Mouse (Mus musculus): ENCODE results near the gene Cbl. TPM values are rescaled to one million over a fixed set of nuclear protein-coding genes. Genes with fewer than 3 reads are reported as not detected.
"Not testable (repeated sequence)": the region's sequence is repeated elsewhere in the genome, so short reads cannot be mapped to it uniquely, and the experiment has no call there.

Cbl gene
- polyA plus RNA-seq, 1 experiment from 2014 or later: 18.3 TPM

DNA sequence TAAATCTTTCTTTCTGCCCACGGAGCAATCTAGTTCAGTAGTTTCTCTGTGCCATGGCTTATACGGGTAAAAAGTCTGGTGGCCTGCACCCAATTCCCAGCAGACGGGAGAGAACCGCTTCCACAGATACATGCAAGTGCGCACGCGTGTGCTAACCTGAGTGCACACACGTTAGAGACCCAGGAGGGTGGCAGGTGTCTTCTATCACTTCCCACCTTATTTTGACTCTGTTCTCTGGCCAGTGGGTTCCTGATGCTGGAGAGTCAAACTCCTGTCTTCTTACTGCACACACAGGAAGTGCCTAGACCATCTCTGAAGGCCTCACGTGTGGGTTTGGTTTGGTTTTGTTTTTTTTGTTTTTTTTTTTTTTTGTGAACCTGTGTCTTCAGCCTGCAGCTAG, 118.2 kb downstream of the Cbl start:
- H3K4me3 ChIP-seq: no peak overlapping the region
- peaks cover 13% of the 10 kb centered on the region for H3K4me1 ChIP-seq (replicated peaks)
- 83% methylated on average over 9 of the region's 9 CpGs for WGBS
- no peak overlapping the region; the same call in 1 of the 2 replicates for H3K9ac ChIP-seq
- no peaks in the 10 kb centered on the region for H3K9me3 ChIP-seq (replicated peaks)
- H3K36me3 ChIP-seq: no peaks in the 10 kb centered on the region
- no peak overlapping the region for H3K27ac ChIP-seq (ENCODE audit: poor library complexity, severe bottlenecking)
- ATAC-seq (ENCODE audit: insufficient number of reproducible peaks, low FRiP score): no peak
- H3K27me3 ChIP-seq (replicated peaks): no peaks in the 10 kb centered on the region
- H3K4me2 ChIP-seq: no peak overlapping the region

DNA sequence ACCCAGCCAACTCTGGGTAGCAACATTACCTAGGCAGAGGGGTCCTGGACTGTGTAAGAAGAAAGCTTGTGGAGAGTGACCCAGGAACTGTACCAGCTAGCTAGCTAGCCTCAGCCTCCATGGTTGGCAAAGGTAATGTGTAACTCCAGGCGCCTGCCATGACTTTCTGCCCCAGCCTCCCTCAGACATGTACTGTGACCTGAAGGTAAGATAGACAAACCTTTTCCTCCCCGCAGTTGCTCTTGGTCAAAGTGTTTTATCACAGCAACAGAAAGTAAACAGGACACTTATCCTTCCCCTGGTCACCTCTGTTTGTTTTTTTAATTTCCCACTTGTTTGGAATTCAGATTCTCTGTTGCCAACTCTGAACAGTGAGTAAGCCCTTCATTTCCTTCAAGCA, 119.4 kb downstream of the Cbl start:
- Histone ChIP-seq H3K36me3 (no peaks in the 10 kb centered on the region), H3K4me1 (replicated peaks) (peaks cover 25% of the 10 kb centered on the region), H3K9me3 (replicated peaks) (no peaks in the 10 kb centered on the region), H3K9ac (no peak overlapping the region), H3K4me3 (no peak overlapping the region), H3K4me2 (no peak overlapping the region), H3K27me3 (replicated peaks) (no peaks in the 10 kb centered on the region), H3K27ac (ENCODE audit: poor library complexity, severe bottlenecking) (no peak overlapping the region)
- no peak for ATAC-seq (ENCODE audit: insufficient number of reproducible peaks, low FRiP score)
- 76% methylated on average over 2 of the region's 2 CpGs for WGBS

GRCm38 (mm10) chr9:44113105-44113789, 120.6 kb downstream of the Cbl start, which contains the start of the genes Gm49380 and Rnf26:
Gm49380 (minus strand) TSS chr9:44113500.
Rnf26 (minus strand) TSS chr9:44113517.
- peak; percentile 95 for ATAC-seq (ENCODE audit: insufficient number of reproducible peaks, low FRiP score)
- Histone ChIP-seq H3K4me2 (peak within 1 kb of the TSS; percentile 73), H3K9me3 (replicated peaks) (no peaks in the 10 kb centered on the region), H3K9ac (peak within 1 kb of the TSS; percentile 98), H3K4me3 (peak within 1 kb of the TSS; percentile 92), H3K27ac (ENCODE audit: poor library complexity, severe bottlenecking) (peak within 1 kb of the TSS; percentile 80), H3K4me1 (replicated peaks) (peaks cover 37% of the 10 kb centered on the region), H3K27me3 (replicated peaks) (no peaks in the 10 kb centered on the region), H3K36me3 (peaks cover 4% of the 10 kb centered on the region)
- WGBS: under 1% methylated on average over 49 of the region's 51 CpGs

DNA sequence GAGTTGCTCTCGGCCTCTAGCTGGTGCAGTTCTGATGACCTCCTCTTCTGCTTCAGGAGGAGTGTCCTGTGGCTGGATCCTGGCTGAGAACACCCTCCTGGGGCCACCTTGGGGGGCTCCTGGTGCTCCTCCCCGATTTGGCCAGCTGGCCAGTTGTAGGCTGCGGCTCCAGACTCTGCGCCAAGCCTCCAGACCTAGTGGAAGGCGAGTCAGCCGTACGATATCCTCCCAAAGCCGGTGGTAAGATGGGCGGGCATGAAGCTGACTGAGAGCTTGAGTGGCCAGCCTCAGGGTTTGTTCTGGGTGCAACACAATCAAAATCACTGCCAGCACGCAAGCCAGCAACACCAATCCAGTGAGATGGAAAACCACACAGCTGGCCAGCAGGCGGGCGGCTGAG, 121.9 kb downstream of the Cbl start:
- ATAC-seq (ENCODE audit: insufficient number of reproducible peaks, low FRiP score); H3K9me3 ChIP-seq (replicated peaks); H3K36me3 ChIP-seq; H3K27ac ChIP-seq (ENCODE audit: poor library complexity, severe bottlenecking); H3K27me3 ChIP-seq (replicated peaks): not testable (repeated sequence)
- Histone ChIP-seq H3K4me1 (replicated peaks) (peaks cover 50% of the 10 kb centered on the region), H3K4me3 (peak overlapping the region; percentile 92), H3K4me2 (peak overlapping the region; percentile 73), H3K9ac (peak overlapping the region; percentile 98)
- whole genome bisulfite sequencing: 69% methylated on average over 10 of the region's 12 CpGs

DNA sequence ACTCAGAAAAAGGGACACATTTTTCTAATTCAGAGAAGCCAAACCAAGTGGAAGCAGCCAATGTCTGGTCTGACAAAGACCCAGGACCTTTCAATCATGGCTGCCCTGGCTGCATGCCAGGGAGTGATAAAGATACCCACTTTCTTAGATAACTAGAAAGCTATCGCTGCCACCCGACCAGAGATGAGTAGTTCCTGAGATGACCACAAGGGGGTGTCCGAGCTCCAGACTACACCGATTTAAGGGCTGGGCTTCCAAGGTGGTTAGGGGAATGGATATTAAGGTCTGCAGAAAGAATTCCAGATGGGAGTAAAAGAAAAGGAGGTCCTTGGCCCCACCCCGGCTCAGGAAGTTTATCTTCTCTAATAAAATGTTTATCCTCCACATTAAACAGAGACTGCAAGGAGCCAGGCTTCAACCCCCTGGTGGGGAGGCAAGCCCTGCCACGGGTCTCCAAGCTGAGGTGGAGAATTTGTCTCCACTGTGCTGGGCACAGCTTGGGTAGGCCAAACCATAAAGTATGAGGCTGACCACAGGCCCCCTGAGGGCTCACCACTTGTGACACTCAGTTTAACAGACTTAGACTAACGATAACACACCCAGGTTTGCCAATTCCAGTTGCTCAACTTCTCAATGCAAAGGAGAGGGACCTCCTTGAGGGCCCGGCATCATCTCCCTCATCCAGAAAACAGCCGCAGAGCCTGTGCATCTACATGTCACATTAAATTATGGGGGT, 124.3 kb downstream of the Cbl start:
- H3K27me3 ChIP-seq (replicated peaks): no peaks in the 10 kb centered on the region
- peak overlapping the region; percentile 55; the same call in 1 of the 2 replicates for H3K9ac ChIP-seq
- no peak for ATAC-seq (ENCODE audit: insufficient number of reproducible peaks, low FRiP score)
- H3K27ac ChIP-seq (ENCODE audit: poor library complexity, severe bottlenecking): no peak overlapping the region
- H3K9me3 ChIP-seq (replicated peaks): no peaks in the 10 kb centered on the region
- H3K4me2 ChIP-seq: peak overlapping the region; percentile 56
- H3K36me3 ChIP-seq: peaks cover 11% of the 10 kb centered on the region
- 27% methylated on average over 9 of the region's 9 CpGs for WGBS
- H3K4me3 ChIP-seq: peak overlapping the region; percentile 27; the same call in 1 of the 2 replicates
- peaks cover 59% of the 10 kb centered on the region for H3K4me1 ChIP-seq (replicated peaks)

DNA sequence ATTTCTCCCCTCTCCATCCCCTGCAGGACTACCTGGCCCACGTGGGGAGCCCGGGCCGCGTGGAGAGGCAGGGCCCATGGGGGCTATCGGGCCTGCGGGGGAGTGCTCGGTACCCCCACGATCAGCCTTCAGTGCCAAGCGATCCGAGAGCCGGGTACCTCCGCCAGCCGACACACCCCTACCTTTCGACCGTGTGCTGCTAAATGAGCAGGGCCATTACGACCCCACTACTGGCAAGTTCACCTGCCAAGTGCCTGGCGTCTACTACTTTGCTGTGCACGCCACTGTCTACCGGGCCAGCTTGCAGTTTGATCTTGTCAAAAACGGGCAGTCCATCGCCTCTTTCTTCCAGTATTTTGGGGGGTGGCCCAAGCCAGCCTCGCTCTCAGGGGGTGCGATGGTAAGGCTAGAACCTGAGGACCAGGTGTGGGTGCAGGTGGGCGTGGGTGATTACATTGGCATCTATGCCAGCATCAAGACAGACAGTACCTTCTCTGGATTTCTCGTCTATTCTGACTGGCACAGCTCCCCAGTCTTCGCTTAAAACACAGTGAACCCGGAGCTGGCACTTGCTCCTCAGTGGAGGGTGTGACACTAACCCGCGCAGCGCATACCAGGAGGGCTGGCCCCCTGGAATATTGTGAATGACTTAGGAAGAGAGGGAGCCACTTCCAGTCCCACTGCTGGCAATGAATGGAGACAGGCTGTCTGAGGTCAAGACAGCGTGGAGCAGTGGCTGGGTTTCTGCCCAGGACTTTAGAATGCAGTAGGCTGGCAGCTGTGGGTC, 125.4 kb downstream of the Cbl start:
- Histone ChIP-seq H3K36me3 (peaks cover 11% of the 10 kb centered on the region), H3K4me1 (replicated peaks) (peaks cover 59% of the 10 kb centered on the region), H3K4me3 (no peak overlapping the region), H3K27me3 (replicated peaks) (no peaks in the 10 kb centered on the region), H3K4me2 (peak overlapping the region; percentile 56), H3K9me3 (replicated peaks) (no peaks in the 10 kb centered on the region), H3K27ac (ENCODE audit: poor library complexity, severe bottlenecking) (no peak overlapping the region; the same call in 1 of the 2 replicates), H3K9ac (peak overlapping the region; percentile 55)
- 78% methylated on average over 31 of the region's 31 CpGs for WGBS
- no peak for ATAC-seq (ENCODE audit: insufficient number of reproducible peaks, low FRiP score)

DNA sequence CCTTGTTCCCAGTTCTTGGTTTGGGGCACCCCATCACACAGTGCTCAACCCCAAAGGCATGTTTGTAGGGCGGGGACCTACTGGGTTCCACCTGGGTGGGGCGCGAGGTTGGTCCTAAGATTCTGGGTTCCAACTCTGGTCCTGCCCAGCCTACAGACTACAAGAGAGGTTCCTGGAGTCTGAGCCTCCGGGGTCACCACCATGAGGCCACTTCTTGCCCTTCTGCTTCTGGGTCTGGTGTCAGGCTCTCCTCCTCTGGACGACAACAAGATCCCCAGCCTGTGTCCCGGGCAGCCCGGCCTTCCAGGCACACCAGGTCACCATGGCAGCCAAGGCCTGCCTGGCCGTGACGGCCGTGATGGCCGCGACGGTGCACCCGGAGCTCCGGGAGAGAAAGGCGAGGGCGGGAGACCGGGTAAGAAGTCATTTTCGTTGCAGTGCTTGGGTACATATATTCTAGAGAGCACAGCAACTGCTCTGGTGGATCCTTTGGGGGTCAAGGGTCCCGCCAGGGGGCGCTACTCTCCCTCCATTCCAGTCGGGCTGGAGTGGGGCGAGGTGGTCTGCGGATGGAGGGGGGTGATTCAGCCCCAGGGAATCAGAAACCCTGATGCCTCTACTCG, 126.2 kb downstream of the Cbl start:
- Histone ChIP-seq H3K27me3 (replicated peaks) (no peaks in the 10 kb centered on the region), H3K4me1 (replicated peaks) (peaks cover 59% of the 10 kb centered on the region), H3K4me3 (no peak overlapping the region), H3K36me3 (peaks cover 11% of the 10 kb centered on the region), H3K9me3 (replicated peaks) (no peaks in the 10 kb centered on the region), H3K4me2 (peak overlapping the region; percentile 49), H3K9ac (peak overlapping the region; percentile 55), H3K27ac (ENCODE audit: poor library complexity, severe bottlenecking) (peak overlapping the region; percentile 46)
- no peak; the same call in 1 of the 2 replicates for ATAC-seq (ENCODE audit: insufficient number of reproducible peaks, low FRiP score)
- WGBS: 37% methylated on average over 25 of the region's 25 CpGs

- no peaks in the 10 kb centered on the region for H3K27me3 ChIP-seq (replicated peaks)
Observed at GRCm38 (mm10) chr9:44107110-44107509, 126.7 kb downstream of the Cbl start, which contains the start of gene C1qtnf5. C1qtnf5 (plus strand) TSS chr9:44107245.

DNA sequence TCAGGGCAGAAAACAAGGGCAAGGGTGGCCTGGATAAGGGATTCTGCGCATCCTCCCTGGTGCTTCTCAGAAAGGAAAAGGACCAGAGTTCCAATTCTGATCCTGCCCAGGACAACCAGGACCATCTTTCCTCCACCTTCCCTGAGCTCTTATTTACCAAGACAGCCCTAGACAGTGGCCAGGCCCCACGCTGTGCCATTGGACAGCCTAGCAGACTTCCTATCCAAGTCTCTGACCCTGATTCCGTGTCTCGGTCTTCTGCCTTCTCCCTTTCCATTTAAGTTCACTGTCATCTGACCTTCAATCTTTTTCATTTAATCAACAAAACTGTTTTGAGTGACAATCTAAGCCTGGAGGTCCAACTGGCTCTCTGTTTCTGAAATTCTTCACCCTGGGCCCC, 127.3 kb downstream of the Cbl start:
- H3K36me3 ChIP-seq: peaks cover 11% of the 10 kb centered on the region
- H3K9me3 ChIP-seq (replicated peaks): no peaks in the 10 kb centered on the region
- no peaks in the 10 kb centered on the region for H3K27me3 ChIP-seq (replicated peaks)
- 0 out of 2 replicates have a peak overlapping the region, but pooled peaks have one; percentile 2 for H3K9ac ChIP-seq
- ATAC-seq (ENCODE audit: insufficient number of reproducible peaks, low FRiP score): no peak
- peaks cover 51% of the 10 kb centered on the region for H3K4me1 ChIP-seq (replicated peaks)
- 74% methylated on average over 4 of the region's 4 CpGs for WGBS
- no peak overlapping the region for H3K27ac ChIP-seq (ENCODE audit: poor library complexity, severe bottlenecking)
- no peak overlapping the region for H3K4me3 ChIP-seq
- H3K4me2 ChIP-seq: no peak overlapping the region

More at GRCm38 (mm10) chr9:44107110-44107509, 126.7 kb downstream of the Cbl start, which contains the start of gene C1qtnf5:
- H3K36me3 ChIP-seq: peaks cover 11% of the 10 kb centered on the region
- H3K9ac ChIP-seq: peak within 1 kb of the TSS; percentile 55
- H3K27ac ChIP-seq (ENCODE audit: poor library complexity, severe bottlenecking): peak within 1 kb of the TSS; percentile 46
- H3K9me3 ChIP-seq (replicated peaks): no peaks in the 10 kb centered on the region
- ATAC-seq (ENCODE audit: insufficient number of reproducible peaks, low FRiP score): peak; percentile 52; the same call in 1 of the 2 replicates
- peaks cover 56% of the 10 kb centered on the region for H3K4me1 ChIP-seq (replicated peaks)
- peak within 1 kb of the TSS; percentile 49 for H3K4me2 ChIP-seq
- H3K4me3 ChIP-seq: no peak within 1 kb of the TSS
- WGBS: 28% methylated on average over 8 of the region's 8 CpGs

- 93% methylated on average over 7 of the region's 7 CpGs for WGBS
- H3K9ac ChIP-seq: no peak overlapping the region
- H3K4me3 ChIP-seq: no peak overlapping the region
- H3K36me3 ChIP-seq: peaks cover 11% of the 10 kb centered on the region
- no peak overlapping the region for H3K27ac ChIP-seq (ENCODE audit: poor library complexity, severe bottlenecking)
- no peaks in the 10 kb centered on the region for H3K27me3 ChIP-seq (replicated peaks)
- no peaks in the 10 kb centered on the region for H3K9me3 ChIP-seq (replicated peaks)
- H3K4me1 ChIP-seq (replicated peaks): peaks cover 49% of the 10 kb centered on the region
- no peak overlapping the region for H3K4me2 ChIP-seq
- no peak for ATAC-seq (ENCODE audit: insufficient number of reproducible peaks, low FRiP score)
Observed at GRCm38 (mm10) chr9:44106182-44106581, 127.7 kb downstream of the Cbl start.
